Mouse (Mus musculus) layer of hippocampus, postnatal 10 days (tissue): Measurements from ENCODE around the gene Marcks. TPM values are rescaled to one million over a fixed set of nuclear protein-coding genes. Genes with fewer than 3 reads are reported as not detected.
A peak's percentile ranks its signal among the peaks of the same experiment; 100 is the strongest.
"Not testable (repeated sequence)": the region's sequence is repeated elsewhere in the genome, so short reads cannot be mapped to it uniquely, and the experiment has no call there.

ENCODE experiments used
- DNase-seq, 2 experiments: peaks; one replicate each; pipeline ENCODE4 v3.0.0; 2021; ENCODE audit warnings: low spot score in 2 of 2
- total RNA-seq, 2 experiments: library from RNA; stranded (reverse); gene quantifications; 2 replicates each; pipeline ENCODE4 v1.2.3; 2021

Gene Marcks
- total RNA-seq, 2 experiments from 2014 or later = 286 to 292 TPM

DNA sequence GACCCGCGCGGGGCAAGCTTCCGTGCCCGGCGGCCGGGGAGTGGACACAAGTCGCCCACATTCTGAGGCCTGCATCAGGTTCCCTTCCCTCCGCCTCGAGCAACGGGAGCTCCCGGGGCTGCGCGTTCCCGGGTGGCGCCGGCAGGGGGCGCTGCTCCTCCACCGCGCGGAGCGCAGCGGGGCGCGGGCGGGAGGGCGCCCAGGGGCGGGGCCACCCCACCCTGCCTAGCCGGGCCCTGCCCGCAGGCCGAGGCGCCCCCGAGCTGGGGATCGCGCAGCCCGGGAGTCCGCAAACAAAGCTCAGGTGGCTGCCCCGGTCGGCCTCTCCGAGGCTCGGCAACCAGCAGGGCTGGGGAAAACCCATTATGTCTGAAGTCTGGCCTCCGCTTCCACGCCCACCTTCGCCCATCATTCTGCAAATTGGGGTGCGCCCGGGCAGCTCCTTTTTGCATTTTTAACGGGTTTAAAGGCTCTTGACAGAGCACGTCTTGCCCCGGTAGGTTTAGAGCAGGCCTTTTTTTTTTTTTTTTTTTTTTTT, 1.7 kb downstream of the Marcks start:
- DNase-seq = peak; percentile 96 to 98

DNA sequence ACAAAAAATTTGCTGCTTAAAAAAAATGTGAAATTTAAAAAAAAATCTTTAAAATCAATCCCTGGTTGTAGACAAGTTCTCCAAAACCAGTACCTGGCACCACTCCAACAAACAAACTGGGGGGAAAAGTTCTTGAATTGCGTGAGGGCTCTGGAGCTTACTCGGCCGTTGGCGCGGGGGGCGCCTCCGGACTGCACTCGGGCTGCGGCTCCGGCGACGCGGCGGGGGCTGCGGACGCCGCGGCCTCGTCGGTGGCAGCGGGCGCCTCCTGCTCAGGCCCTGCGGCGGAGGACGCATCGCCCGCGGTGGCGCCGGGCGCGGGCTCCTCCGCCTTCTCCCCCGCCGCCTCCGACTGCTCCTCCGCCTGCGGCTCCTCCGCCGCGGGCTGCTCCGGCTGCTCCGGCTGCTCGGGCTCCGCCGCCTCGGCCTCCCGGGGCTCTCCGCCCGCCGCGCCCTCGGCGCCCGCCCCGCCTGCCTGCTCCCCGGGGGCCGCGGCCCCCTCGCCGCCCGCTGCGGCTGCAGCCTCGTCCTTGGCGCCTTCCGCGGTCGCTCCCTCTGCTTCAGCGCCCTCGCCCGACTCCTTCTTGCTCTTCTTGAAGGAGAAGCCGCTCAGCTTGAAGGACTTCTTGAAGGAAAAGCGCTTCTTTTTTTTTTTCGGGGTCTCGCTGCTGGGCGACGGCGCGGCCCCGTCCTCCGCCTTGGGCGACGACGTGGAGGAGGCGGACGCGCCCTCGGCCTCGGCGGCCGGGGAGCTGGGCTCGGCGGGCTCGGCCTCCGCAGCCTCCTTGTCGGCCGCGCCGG, 2.6 kb downstream of the Marcks start:
- peak; percentile 59 to 63 for DNase-seq

DNA sequence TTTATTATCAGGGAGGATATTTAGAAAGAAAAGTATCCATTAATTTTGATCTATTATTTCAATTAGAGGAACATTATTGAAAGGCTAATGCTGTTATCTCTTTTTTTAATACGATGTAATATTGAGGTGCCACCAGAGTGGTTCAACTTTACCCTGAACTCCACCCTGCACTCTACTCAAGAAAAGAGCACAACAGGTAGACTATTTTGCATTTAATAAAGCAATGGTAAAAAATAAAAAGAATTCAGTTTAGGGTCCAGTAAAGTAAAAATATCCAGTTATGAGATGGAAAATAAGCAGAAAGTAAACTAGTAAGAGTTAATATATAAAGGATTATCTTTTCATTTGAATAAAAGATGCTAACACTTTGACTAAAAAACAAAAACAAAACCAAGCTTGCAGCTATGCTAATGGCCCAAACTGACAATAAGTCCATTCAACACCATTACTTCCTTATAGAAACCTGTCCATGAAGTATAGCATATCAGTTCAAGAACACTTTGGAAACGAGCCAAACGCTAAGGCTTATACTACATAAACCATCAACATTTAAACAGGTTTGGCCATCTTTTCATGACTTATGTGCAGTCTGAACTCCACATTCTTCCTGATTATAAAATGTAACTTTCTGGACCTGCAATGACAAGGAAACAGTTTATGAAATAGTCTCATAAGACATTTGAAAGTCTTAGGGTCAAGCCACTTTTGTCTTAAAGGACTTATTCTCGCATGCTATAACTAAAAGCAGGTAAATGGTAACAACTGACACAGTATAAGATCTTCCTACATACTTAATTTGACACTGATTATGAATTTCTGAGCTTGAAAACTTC, 4.6 kb downstream of the Marcks start:
- no peak for DNase-seq

DNA sequence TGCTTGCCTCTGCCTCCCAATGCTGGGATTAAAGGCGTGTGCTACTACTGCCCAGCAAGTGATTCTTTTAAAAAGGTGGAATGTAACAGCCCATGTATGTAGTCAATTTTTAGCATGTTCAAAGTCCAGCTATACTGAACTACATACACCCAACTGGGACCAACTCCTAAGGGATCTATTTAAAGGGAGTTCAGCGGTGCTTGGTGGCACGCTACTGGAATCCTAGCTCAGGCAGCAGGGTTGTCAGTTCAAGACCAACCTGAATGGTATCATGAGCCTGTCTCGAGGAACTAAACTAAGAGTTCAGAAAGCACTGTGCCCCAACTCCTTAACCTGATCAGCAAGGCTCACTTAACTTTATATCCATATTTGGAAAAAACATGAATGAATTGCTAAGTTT, 6.0 kb downstream of the Marcks start:
- no peak for DNase-seq

DNA sequence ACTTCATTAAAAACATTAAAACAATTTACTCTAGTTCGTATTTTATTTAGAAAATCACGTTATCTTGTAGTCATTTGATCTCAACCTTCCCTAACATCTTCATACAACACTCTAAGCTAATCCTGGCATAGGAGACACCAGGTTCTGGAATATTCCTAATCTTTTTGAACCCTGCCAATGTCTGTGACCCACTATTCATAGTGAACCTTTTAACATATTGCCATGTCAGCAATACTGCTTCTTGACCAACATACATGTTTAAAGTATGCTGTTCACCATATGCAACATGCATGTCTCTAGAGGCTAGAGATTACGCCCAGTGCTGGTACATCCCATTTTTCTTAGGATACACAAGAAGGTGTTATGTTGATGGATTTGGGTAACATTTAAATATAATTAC, 9.1 kb downstream of the Marcks start:
- DNase-seq = no peak

DNA sequence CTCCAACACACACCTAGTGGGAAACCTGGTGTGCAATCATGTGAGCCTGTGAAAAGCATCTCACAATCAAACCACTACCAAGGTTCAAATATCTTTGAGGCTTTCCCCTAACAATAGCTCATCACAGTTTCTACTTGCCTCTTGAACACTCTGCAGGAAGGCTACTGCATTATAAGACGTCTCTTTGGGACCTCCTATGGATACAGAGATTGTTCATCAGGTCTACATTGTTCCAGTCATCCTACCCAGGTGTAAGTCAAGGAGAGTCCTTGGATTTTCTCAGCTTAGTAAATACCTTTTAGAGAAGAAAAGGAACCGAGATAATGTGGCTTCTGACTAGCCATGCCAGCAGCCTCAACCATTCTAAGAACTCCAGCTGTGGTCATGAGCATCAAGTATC, 23.4 kb downstream of the Marcks start:
- no peak for DNase-seq

DNA sequence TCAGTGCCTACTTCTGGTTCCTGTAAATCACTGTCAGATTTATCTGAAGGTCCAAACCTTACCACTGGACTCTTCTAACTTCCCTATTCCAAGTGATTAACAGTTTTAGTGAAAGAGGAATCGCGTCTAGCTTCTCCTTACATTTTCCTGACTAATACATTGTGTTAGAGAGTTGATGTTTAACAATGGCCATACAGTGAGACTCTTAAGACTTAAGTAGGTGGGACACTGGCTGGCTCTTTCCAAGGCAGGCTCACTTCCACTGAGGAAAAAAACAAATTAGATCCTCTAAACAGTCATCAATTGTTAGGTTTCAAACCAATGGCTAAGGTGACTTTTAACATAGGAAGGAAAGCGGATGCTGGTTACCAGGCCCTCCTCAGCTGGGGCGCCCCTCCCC, 25.9 kb downstream of the Marcks start:
- no peak for DNase-seq

DNA sequence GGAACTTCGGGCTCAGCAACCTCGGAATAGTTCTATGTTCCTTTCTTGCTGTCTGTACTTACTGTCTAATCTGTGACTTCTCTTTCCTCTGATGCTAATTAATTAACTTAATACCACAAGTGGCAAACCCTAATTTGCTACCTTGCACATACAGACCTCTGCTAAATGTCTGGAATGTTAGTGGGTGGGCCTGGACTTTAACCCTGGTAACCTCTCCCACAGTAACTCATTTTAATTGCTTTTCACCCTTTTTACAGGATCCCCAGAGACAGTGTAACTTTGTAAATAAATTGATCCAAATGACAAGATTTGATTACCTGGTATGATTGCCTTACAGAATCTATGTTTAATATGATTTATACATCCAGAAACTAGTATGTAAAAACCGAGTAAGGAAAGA, 26.4 kb downstream of the Marcks start:
- DNase-seq = no peak

DNA sequence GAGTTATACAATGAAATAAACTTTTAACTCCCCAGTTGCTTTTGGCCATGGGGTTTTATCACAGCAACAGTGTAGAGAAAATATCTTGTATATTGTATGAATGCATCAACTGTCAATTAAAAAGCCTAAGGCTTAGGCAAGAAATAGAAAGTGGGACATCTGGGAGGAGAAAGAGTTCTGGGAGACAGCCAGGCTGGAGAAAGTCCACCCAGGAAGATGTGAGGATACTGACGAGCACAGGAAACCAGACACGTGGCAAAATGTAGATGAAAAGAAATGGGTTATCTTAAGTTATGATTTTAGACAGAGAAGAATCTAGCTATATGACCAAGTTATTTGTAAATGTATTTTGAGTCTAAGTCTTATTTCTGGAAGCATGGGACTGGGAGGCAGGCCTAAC, 27.3 kb downstream of the Marcks start:
- no peak for DNase-seq

DNA sequence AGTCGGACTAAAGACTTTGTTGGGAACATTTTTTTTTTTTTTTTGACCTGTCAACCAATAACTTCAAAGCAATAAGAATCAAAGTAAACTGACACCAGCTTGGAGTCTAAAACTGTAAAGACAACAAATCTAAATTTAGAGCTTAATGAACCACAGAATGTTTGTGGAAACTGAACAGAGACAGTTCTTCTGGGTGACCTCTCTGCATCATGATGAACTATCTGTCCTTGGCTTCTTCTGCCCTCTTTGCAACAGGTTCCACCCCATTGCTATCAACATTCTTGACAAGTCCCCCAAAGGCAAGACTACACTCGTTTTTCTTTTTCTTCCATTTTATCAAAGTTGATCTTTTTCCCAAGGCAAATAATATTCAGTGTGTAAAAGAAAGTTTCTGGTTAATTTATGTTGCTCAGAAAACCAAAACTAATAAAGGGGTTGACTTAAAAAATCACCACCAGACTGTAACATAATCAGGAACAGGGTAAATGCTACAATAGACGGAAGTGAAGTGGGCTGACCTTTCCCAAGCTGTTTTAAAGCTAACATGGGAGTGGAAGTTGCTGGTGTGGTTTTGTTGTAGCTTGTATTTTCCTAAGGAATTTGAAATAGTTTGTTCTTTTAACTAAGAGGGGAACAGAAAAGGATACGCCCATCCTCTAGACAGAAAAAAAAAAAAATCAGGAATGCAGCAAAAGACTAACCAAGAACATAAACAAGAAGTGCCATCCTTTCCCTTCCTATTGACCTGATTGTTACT, 31.7 kb downstream of the Marcks start:
- DNase-seq = no peak

DNA sequence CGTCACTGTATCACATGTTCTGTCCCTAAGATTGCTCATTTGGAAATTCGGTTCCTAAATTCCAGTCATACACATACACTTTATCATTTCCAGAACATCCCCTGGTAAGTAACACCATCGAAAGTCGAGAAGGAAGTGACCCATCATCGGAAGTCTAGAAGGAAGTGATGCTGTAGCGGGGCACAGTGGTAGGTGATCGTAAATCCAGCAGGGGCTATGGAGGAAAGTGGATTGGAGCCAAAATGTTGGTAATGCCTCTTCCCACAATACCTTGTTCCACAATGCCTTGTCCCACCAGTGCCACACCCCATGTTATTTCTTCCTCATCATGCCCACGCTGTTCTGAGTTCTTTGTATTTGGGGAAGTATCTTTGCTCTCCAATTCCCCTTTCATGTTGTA, 32.4 kb downstream of the Marcks start:
- no peak for DNase-seq

DNA sequence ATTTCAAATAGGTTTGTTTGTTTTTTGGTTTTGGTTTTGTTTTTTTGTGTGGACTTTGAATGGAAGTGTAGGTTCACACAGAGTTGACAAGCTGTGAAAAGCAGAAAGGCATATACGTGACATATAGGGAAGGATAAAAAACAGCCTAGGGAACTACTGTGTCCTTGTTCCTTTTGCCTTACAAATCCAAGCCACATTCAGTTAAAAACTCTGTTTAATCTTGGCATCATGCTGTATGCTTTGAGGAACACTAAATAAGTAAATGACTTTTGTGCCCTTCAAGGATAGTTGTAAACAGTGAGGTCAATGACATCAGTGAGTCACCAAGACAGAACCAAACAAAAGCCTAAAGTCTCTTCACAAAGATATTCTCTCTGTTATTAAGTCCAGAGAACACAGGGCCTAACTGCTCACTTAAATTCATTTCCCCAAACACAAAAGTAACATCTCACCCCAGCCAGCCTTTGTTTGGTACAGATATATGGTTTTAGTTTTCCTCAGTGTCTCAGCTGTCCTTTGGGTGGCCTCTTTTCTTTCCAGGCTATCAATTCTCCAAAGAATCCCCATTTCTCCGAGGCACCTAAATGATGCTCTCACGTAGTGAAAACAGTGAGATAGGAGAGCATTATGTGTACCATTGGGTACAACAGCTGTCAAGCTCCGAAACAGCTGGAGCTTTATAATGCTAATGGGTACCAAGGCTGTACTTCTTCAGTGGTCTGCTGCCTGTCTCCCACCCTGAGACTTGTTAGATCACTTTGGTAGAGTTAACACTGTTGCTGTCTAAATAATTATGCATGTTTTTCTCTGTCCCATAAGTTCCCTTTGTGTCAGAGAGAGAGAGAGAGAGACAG, 36.3 kb downstream of the Marcks start:
- DNase-seq = no peak

DNA sequence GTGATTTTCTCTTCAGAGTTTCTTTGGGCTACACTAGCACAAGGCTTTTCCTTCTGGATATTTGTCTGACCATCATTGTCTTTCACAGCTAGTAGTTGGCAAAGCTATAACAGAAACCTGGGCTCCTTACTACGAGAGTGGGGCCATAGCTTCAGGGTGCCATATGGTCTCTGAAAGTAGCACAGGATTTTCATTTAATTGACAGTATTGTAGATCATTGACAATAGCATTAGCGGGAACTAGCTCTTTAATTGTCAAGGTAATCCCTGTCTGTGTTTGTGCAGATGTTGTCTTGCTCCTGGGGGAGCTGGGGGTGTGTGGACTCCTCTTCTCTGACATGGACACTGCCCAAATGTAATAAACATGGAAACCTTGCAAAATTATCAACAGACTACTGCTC, 37.0 kb downstream of the Marcks start:
- DNase-seq = no peak

DNA sequence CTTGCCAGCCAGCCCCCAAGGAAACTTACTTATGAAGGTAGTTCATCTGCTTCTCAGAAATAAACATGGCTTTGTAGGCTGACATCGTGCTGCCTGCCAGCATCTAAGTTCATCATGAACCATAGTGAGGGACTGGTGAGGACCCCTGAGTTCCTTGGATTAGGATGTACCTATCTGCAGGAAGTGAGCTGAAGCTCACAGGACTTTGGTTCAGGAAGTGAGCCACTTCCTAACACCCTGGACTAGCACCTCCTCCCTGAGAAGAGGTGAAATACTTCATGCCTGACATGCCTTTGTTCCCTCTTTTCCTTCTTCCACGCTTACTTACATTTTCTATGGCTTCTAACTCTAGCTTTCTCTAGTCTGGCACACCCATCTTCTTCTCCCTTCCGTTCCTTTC, 42.2 kb downstream of the Marcks start:
- DNase-seq = no peak

DNA sequence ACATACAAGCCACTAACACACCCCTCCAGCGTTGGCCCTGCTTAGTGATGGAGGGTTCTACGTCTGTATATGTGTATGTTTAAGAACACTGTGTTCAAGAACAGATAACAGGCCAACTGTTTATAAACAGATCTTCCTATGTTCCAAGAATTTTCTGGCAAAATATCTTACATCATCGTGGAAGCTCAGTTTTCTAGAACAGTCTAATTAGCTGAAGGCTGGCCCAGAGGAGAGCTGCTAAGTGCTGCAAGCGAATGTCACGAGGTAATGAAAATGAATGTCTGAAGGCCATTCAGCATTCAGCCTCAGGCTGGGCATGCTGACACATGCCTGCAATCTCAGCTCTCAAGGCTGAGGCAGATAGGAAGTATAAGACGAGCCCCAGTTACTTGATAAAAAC, 42.9 kb downstream of the Marcks start:
- no peak for DNase-seq

DNA sequence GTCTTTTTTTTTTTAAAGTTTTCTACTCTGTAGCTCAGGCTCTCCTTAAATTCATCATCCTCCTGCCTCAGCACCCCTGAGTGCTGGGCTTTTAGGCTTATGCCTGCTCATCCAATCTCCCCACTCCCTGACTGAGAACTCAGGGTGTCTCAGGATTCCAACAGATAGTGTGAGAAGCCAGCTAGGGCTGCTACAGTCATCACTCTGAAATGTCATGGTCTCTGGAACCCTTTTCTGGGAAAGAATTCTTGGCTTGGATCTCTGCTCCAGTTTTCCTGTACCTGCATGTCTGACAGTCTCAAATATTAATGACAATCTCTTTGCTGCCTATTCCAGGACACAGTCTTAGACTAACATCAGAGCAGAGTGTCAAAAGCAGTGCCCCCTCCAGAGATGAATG, 45.4 kb downstream of the Marcks start:
- DNase-seq = no peak

DNA sequence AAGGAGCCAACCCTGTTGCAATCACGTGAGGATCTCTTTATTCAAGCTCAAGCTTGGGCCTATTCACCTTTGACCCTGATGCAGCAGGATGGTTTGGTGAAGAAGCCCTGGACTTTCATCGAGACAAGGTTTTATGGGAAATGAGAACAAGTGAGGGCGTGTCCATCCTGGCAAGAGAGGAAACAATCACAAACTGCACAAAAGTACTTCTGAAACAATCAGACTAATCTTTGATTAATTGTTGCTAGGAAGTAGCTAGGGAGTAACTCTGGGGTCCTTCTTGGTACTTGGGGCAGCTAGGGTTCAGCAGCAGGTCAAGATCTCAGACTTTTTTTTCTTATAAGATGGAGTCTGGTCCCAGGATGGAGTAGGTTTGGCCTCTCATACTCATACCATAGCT, 48.3 kb downstream of the Marcks start:
- DNase-seq = no peak

DNA sequence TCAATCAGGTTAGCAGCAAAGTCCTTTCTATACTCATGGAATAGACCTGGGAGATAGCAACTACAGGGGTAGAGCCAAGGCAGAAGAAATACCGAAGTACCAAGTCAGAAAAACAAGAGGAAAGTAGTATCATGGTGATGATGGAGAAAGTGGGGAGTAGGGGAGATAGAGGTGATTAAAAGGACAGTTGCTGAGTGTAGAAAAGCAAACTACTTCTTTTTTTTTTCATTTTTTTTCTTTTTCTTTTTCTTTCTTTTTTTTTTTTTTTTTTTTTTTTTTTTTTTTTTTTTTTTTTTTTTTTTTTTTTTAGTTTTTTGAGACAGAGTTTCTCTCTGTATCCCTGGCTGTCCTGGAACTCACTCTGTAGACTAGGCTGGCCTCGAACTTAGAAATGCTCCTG, 54.6 kb downstream of the Marcks start:
- not testable (repeated sequence) for DNase-seq
